Mouse (Mus musculus) liver, embryonic 14.5 days (tissue): ENCODE results near the gene Rbm11. TPM values are rescaled to one million over a fixed set of nuclear protein-coding genes. Genes with fewer than 3 reads are reported as not detected.
A peak's percentile ranks its signal among the peaks of the same experiment; 100 is the strongest.

Source experiments
- ATAC-seq: fragments of 200-750 bp; cut with Nextera tagmentation; 2 replicates; pipeline ENCODE4 v1.8.0; 2017; ENCODE audit warnings: moderate number of reproducible peaks, mild to moderate bottlenecking, moderate library complexity; ENCODE audit not compliant: insufficient read depth
- DNase-seq, 3 experiments: peaks; one replicate each; pipeline ENCODE4 v3.0.0-alpha.2; 2012 to 2013; ENCODE audit warnings: low read depth in 3 of 3, low spot score in 3 of 3
- H3K27ac ChIP-seq: fragments of 300-500 bp; sonication (generic); 2 replicates; pipeline ENCODE4 v1.5.1; 2014; ENCODE audit warnings: moderate library complexity, mild to moderate bottlenecking, control low read depth, inconsistent platforms
- H3K27me3 ChIP-seq: fragments of 300-500 bp; sonication (generic); 2 replicates; pipeline ENCODE4 v1.6.1; 2014; ENCODE audit warnings: mild to moderate bottlenecking, low read length, moderate library complexity; ENCODE audit not compliant: control insufficient read depth, insufficient read depth
- H3K36me3 ChIP-seq: fragments of 300-500 bp; sonication (generic); replicated peaks from 2 replicates; pipeline ENCODE4 v1.6.1; 2014; ENCODE audit warnings: low read depth; ENCODE audit not compliant: control insufficient read depth, insufficient read depth
- H3K4me1 ChIP-seq, 2 experiments: fragments of 200-500 bp in 1 of 2; fragments of 300-500 bp in 1 of 2; sonication (generic) in 1 of 2; replicated peaks; 2 replicates each; pipeline ENCODE4 v1.6.1; 2012 to 2014; ENCODE audit warnings: antibody characterized with exemption in 1 of 2, inconsistent platforms in 1 of 2, low read length in 1 of 2; ENCODE audit not compliant: control insufficient read depth in 2 of 2, insufficient read depth in 2 of 2
- H3K4me2 ChIP-seq: fragments of 300-500 bp; sonication (generic); 2 replicates; pipeline ENCODE4 v1.6.1; 2014; ENCODE audit warnings: low read depth, mild to moderate bottlenecking, control low read depth, moderate library complexity
- H3K4me3 ChIP-seq, 2 experiments: fragments of 200-500 bp in 1 of 2; fragments of 300-500 bp in 1 of 2; sonication (generic) in 1 of 2; 2 replicates each; pipeline ENCODE4 v1.5.1; 2012 to 2014; ENCODE audit warnings: low read depth in 2 of 2, low read length in 2 of 2, mild to moderate bottlenecking in 2 of 2, control low read depth in 1 of 2, inconsistent platforms in 1 of 2, moderate library complexity in 1 of 2; ENCODE audit not compliant: insufficient read depth in 1 of 2
- H3K9ac ChIP-seq: fragments of 300-500 bp; sonication (generic); replicated peaks from 2 replicates; pipeline ENCODE4 v1.6.1; 2014; ENCODE audit warnings: mild to moderate bottlenecking, control low read depth, moderate library complexity
- H3K9me3 ChIP-seq: fragments of 300-500 bp; sonication (generic); 2 replicates; pipeline ENCODE4 v1.6.1; 2016; ENCODE audit warnings: low read length, mixed read lengths; ENCODE audit not compliant: control insufficient read depth
- CTCF ChIP-seq: IDR thresholded peaks from 2 replicates; pipeline ENCODE4 v1.5.1; 2016; ENCODE audit warnings: antibody characterized with exemption, low read depth, control low read depth
- EP300 ChIP-seq: IDR thresholded peaks from 2 replicates; pipeline ENCODE4 v1.6.1; 2016; ENCODE audit warnings: antibody characterized with exemption, low read depth
- WGBS: fragments of 180-500 bp; shearing (Covaris S2); extraction: QIAGEN DNeasy Blood & Tissue Kit; methylation state at CpG from one replicate; pipeline ENCODE4 v1.1.7; 2014; ENCODE audit not compliant: insufficient replicate concordance; 5-methylcytosine and 5-hydroxymethylcytosine counted together
- polyA plus RNA-seq, 2 experiments: library from polyadenylated mRNA; depleted of rRNA in 1 of 2; stranded (reverse) in 1 of 2; unstranded in 1 of 2; fragments of >200 nt; fragmentation: Nextera tagmentation in 1 of 2; extraction: Ambion mirVana in 1 of 2; gene quantifications; 2 replicates each; pipeline versions ENCODE4 v1.2.1 to v1.2.3; 2012 to 2014

Rbm11 gene
- polyA plus RNA-seq (2012; rRNA removed) (0.02 TPM in 1 of 2 replicates, not detected in the other), polyA plus RNA-seq (2014; fragmentation: Nextera tagmentation; extraction: Ambion mirVana) (not detected in 2 replicates)

- no peaks in the 10 kb centered on the region for H3K9me3 ChIP-seq
- peak; percentile 38 to 55 (median 48) for DNase-seq
- no peaks in the 10 kb centered on the region for H3K36me3 ChIP-seq
- no peaks in the 10 kb centered on the region for H3K27me3 ChIP-seq
- TF ChIP-seq EP300 = no peak
- TF ChIP-seq CTCF = no peak
- WGBS = under 1% methylated on average over 48 of the region's 55 CpGs
- no peak within 1 kb of the TSS for H3K27ac ChIP-seq
- peak within 1 kb of the TSS; percentile 59 to 63 for H3K4me3 ChIP-seq
- ATAC-seq = peak; percentile 97
- H3K4me1 ChIP-seq = peaks cover 0 to 3% of the 10 kb centered on the region in 2 experiments; a peak in 1 of 4 replicates
- peak within 1 kb of the TSS; percentile 4 for H3K9ac ChIP-seq
- H3K4me2 ChIP-seq = peak within 1 kb of the TSS; percentile 74
Measured at GRCm38 (mm10) chr16:75592671-75593500, at the start of gene Rbm11. TSS of gene Rbm11 (plus strand) at chr16:75592844.

- H3K9ac ChIP-seq = no peak overlapping the region
- H3K4me1 ChIP-seq = no peaks in the 10 kb centered on the region
- H3K4me2 ChIP-seq = no peak overlapping the region
- 17% methylated on average over 1 of the region's 1 CpGs for WGBS
- no peaks in the 10 kb centered on the region for H3K36me3 ChIP-seq
- H3K4me3 ChIP-seq = no peak overlapping the region
- no peak for ATAC-seq
- DNase-seq = no peak
- no peaks in the 10 kb centered on the region for H3K9me3 ChIP-seq
- H3K27me3 ChIP-seq = no peaks in the 10 kb centered on the region
- TF ChIP-seq CTCF (no peak), EP300 (no peak)
- no peak overlapping the region for H3K27ac ChIP-seq
Measured at GRCm38 (mm10) chr16:75545310-75545709, 47.3 kb upstream of the Rbm11 start.

- Histone ChIP-seq H3K9me3 (no peaks in the 10 kb centered on the region), H3K4me2 (no peak overlapping the region), H3K27ac (no peak overlapping the region), H3K36me3 (no peaks in the 10 kb centered on the region), H3K4me3 (no peak overlapping the region), H3K4me1 (no peaks in the 10 kb centered on the region), H3K27me3 (no peaks in the 10 kb centered on the region), H3K9ac (no peak overlapping the region)
- TF ChIP-seq EP300 = no peak
- no peak for TF ChIP-seq CTCF
- ATAC-seq = no peak
- DNase-seq = no peak
- WGBS = 75% methylated on average over 2 of the region's 2 CpGs
Measured at GRCm38 (mm10) chr16:75562910-75563309, 29.7 kb upstream of the Rbm11 start.

- H3K36me3 ChIP-seq = no peaks in the 10 kb centered on the region
- DNase-seq (no peak), ATAC-seq (no peak)
- no peak for TF ChIP-seq CTCF
- TF ChIP-seq EP300 = no peak
- H3K4me3 ChIP-seq = no peak overlapping the region
- H3K9ac ChIP-seq = no peak overlapping the region
- 43% methylated on average over 5 of the region's 5 CpGs for whole genome bisulfite sequencing
- H3K9me3 ChIP-seq = no peaks in the 10 kb centered on the region
- H3K4me1 ChIP-seq = no peaks in the 10 kb centered on the region
- H3K4me2 ChIP-seq = no peak overlapping the region
- no peak overlapping the region for H3K27ac ChIP-seq
- H3K27me3 ChIP-seq = no peaks in the 10 kb centered on the region
Measured at GRCm38 (mm10) chr16:75582279-75582678, 10.4 kb upstream of the Rbm11 start.

- Histone ChIP-seq H3K4me2 (no peak within 1 kb of the TSS), H3K27ac (no peak within 1 kb of the TSS)
- 64% methylated on average over 7 of the region's 7 CpGs for WGBS
Measured at GRCm38 (mm10) chr16:75585961-75586360, 6.7 kb upstream of the Rbm11 start, which contains the start of gene Lipi. TSS of gene Lipi (minus strand) at chr16:75586061.

More at GRCm38 (mm10) chr16:75585961-75586360, 6.7 kb upstream of the Rbm11 start, which contains the start of gene Lipi:
- no peak for DNase-seq
- Histone ChIP-seq H3K4me3 (no peak within 1 kb of the TSS), H3K27me3 (no peaks in the 10 kb centered on the region), H3K9ac (no peak within 1 kb of the TSS), H3K9me3 (no peaks in the 10 kb centered on the region), H3K36me3 (no peaks in the 10 kb centered on the region), H3K4me1 (no peaks in the 10 kb centered on the region)
- no peak for ATAC-seq
- TF ChIP-seq CTCF (no peak), EP300 (no peak)
